Mouse (Mus musculus): ENCODE data around the gene Tmtc1.
A peak's percentile ranks its signal among the peaks of the same experiment; 100 is the strongest.

Tmtc1 gene

GRCm38 (mm10) chr6:148373444-148373843 lies 70.7 kb downstream of the Tmtc1 start:
- DNase-seq (ENCODE audit: low read depth, low spot score) = no peak

- peak; percentile 53 for DNase-seq (ENCODE audit: low read depth, low spot score)
These were observed 73.0 kb downstream of the Tmtc1 start for GRCm38 (mm10) chr6:148371223-148371622.

DNA sequence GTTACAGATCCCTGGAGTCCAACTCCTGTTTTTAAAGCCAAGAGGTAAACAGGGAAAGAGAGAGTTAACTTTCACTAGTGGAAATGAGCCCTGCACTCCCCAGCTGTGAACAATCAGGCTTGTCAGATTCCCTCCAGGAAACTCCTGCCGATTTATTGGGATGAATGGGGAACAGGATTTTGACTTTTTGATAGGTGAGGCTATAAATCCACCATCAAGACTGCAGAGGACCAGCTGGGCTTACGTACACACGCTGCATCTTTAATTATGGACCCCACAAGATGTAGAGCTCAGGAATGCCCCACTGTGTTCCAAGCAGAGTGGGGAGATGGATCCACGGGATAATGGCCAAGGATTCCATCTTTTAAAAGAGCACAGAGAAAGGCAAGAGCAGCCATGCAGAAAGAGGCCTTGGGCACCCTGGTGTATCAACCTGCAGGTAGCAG lies 77.1 kb downstream of the Tmtc1 start:
- no peak for DNase-seq (ENCODE audit: low read depth, low spot score)

DNA sequence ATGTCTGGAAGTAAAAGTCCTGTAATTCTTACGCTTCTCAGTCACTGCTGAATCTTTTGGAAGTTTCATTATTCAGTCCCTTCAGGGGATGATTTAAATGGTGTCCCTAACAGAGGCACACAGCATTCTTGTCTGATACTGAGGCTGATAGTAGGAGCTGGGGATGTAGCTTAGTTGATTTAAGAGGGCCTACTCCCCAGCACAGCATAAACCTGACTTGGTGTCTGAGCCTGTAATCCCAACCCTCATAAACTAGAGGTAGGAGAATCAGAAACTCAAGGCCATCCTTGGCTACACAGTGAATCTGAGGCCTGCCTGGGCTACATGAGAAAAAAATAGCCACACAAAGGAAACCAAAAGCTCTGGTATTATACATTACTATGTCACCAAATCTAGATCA lies 77.6 kb downstream of the Tmtc1 start:
- no peak for DNase-seq (ENCODE audit: low read depth, low spot score)

DNA sequence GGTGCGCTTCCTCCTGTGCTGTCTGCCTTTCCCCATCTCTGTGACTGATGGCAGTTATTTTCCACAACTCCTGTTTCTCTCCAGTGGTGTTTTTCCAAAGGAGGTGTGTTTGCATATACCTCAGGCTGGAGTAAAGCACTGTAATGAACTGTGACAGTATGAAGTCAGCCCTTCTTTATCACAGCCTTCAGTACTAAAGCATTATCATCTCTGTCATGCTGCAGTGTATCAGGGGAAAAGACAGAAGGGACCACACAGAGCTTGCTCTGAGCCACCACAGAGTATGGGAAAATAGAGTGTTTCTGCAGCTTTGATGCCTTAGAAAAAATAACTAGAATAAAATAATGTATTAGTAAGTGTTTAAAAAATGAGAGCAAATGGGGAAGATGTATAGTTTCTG lies 81.0 kb downstream of the Tmtc1 start:
- no peak for DNase-seq (ENCODE audit: low read depth, low spot score)

DNA sequence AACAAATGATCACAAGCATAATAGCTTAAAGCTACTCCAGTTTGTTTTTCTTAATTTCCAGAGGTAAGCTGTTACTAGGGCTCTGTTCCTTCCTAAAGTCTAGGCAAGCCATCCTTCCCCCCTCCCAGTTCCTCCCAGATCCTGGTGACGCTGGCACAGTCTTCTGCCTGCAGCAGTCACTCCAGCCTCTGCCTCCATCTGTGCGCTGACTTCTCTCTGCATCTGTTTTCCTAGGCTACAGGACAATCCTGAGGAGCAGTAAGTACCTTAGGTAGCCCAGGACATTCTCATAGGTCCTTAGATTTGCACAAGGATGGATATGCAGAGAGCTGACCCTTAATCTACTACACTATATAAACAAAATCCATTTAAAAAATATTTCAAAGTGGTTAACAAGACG lies 81.7 kb downstream of the Tmtc1 start:
- no peak for DNase-seq (ENCODE audit: low read depth, low spot score)

DNA sequence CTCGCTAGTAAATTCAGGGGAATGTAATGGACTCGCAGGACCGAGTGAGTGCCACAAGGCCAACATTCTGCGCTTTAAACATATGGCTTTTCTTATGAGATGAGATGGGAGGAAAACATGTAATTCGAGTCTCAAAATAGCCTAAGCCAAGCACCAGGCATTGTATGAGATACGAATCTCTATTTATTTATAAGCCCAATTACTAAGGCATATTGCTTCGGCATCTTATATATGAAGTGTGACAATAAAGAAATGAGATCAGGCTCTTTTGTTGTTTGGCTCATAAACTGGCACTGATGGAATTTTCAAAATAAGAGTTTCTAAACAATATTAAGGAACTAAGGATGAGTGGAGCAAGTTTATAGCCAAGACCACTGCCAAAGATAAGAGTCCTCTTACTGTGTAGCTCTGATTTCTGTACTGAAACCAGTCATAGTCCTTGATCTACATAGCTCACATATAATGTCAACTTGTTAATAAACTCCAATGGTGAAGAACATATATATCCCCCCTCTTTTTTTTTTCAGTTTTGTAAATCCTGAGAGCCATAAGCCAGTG lies 84.8 kb downstream of the Tmtc1 start:
- DNase-seq (ENCODE audit: low read depth, low spot score) = no peak

- DNase-seq (ENCODE audit: low read depth, low spot score) = peak; percentile 48
These were observed 85.5 kb downstream of the Tmtc1 start for GRCm38 (mm10) chr6:148358580-148359246.

GRCm38 (mm10) chr6:148356141-148356540 lies 88.0 kb downstream of the Tmtc1 start:
- DNase-seq (ENCODE audit: low read depth, low spot score) = peak; percentile 29

- DNase-seq (ENCODE audit: low read depth, low spot score) = no peak
These were observed 89.4 kb downstream of the Tmtc1 start for GRCm38 (mm10) chr6:148354509-148355474.

- DNase-seq (ENCODE audit: low read depth, low spot score) = no peak
These were observed 90.1 kb downstream of the Tmtc1 start for GRCm38 (mm10) chr6:148354151-148354508.

- DNase-seq (ENCODE audit: low read depth, low spot score) = no peak
These were observed 99.2 kb downstream of the Tmtc1 start for GRCm38 (mm10) chr6:148345001-148345400.

DNA sequence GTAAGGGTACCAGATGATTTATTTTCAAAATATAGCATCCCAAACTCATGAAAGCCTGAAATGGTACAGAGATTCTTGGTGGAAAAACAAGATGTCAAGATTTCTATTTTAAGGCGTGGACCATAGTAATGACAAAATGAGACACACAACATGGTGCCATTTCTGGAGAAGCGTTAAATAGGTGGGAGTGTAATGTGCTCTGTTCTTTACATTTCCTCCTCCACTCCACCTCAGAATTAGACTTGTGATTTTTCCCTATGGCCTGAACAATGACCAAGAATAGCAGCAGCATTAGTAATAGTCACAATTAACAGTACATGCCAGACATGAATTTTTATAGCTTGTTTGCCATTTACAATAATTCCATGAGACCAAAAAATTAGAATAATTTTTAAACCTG lies 102.0 kb downstream of the Tmtc1 start:
- DNase-seq (ENCODE audit: low read depth, low spot score) = no peak

DNA sequence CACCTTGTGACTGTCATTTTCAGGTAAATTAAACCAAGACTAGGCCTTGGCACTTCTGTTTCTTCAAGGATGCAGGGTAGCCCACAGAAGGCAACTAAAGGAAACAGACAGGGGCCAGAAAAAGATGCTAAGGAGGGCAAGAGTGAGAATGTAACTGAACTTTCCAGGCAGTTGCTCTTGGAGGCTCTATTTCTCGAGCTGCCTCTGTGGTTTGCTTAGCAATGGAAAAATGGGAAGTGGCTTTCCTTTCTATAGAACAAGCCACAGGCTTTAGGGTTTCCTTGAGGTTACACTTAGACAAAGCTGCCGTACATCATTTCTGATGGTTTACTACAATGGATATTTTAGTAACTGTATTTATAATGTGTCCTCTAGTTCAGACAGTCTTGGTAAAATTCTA lies 102.4 kb downstream of the Tmtc1 start:
- no peak for DNase-seq (ENCODE audit: low read depth, low spot score)

DNA sequence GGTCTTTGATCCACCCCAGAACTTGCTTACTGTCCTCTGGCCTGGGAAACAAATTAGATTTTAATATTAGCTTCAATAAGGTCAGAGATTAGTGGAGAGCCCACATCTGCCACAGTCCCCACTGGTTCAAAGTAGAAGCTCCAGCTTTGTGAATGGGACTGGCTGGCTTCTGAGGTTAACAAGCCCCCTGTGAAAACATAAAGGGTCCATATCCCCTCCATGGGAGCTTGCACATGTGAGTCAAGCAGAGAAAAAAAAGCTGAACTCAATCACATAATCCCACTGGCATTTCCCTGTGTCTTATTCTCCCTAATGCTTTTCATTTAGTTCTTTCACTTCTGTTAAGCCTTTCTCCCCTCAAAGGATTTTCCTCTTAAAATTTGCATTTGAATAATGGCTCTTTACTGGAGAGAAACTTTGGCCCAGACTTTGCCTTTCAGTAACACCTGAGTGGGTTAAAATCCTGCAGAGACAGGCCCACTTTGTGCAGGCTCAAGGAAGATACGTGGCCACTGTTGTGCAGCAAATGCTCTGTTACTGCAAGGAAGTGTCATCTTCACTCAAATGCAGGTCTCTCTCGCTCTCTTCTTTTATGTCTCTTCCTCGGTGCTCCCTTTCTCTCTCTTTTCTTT lies 105.7 kb downstream of the Tmtc1 start:
- DNase-seq (ENCODE audit: low read depth, low spot score) = no peak

- peak; percentile 16 for DNase-seq (ENCODE audit: low read depth, low spot score)
These were observed 107.8 kb downstream of the Tmtc1 start for GRCm38 (mm10) chr6:148336290-148336955.

- no peak for DNase-seq (ENCODE audit: low read depth, low spot score)
These were observed 112.3 kb downstream of the Tmtc1 start for GRCm38 (mm10) chr6:148331916-148332315.

DNA sequence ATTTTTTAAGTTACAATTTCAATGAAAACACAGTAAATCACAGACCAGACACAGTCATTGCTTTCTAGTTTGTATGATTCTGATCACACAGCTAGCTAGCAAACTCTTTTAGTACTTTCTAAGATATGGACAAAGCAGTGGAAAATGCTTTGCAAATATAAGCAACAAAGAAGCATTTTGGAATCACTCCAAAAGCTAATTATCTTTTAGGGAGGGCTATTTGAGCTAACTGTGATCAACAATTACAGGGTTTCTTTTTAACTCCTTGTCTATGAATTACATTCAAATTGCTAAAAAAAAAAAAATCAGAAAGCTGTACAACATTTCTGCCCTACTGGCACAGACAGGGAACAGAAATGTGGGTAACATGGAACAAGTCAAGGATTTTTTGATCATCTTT lies 114.2 kb downstream of the Tmtc1 start:
- no peak for DNase-seq (ENCODE audit: low read depth, low spot score)

GRCm38 (mm10) chr6:148328928-148329327 lies 115.3 kb downstream of the Tmtc1 start:
- DNase-seq (ENCODE audit: low read depth, low spot score) = no peak

- DNase-seq (ENCODE audit: low read depth, low spot score) = no peak
These were observed 116.1 kb downstream of the Tmtc1 start for GRCm38 (mm10) chr6:148328130-148328529.

DNA sequence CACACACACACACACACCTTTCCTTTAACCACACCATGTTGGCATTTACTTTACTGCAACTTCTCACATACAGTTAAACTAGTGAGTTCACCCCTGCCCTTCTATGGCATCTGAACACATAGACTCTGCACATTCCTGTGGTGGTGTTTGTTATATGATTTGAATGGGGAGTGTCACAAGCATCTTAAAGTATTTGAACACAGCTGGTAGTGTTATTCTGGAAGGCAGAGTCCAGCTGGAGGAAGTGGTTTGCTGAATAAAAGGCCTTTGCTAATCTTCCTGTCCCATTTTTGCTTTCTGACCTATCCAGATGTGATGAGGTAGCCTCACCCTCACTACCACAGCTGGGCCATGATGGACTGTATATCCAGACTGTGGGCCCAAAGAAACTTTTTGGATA lies 125.5 kb downstream of the Tmtc1 start:
- no peak for DNase-seq (ENCODE audit: low read depth, low spot score)

Data from A20 (cell line).